Mouse (Mus musculus) adipose tissue, adult 10 weeks (tissue): ENCODE data around the gene Csnk2a1. TPM values are rescaled to one million over a fixed set of nuclear protein-coding genes. Genes with fewer than 3 reads are reported as not detected.

Source experiments
- polyA plus RNA-seq: library from polyadenylated mRNA; stranded (reverse); fragments of 350-450 nt; fragmentation: Illumina TruSeq; extraction: RNeasy Lipid Tissue Mini Kit (QIAGEN cat#74804); gene quantifications from one replicate; pipeline ENCODE4 v1.2.3, GENCODE M21; 2014; ENCODE audit warnings: low read depth, low replicate concordance

The Csnk2a1 gene
- polyA plus RNA-seq: 53.3 TPM

GRCm38 (mm10) chr2:152226248-152227050, at the start of gene Csnk2a1:
Gene Csnk2a1, plus strand, starts transcription at chr2:152226839.

GRCm38 (mm10) chr2:152293727-152294475, 67.3 kb downstream of the Csnk2a1 start, which contains the start of gene Tbc1d20:
Gene Tbc1d20, plus strand, starts transcription at chr2:152293828.

Other genes with a start within 250 kb of the Csnk2a1 start
- 14.3 TPM for gene Fam110a, start 246.6 kb upstream of the Csnk2a1 start, polyA plus RNA-seq
- 26.7 TPM for gene Slc52a3, start 230.3 kb upstream of the Csnk2a1 start, polyA plus RNA-seq
- 0.58 TPM for gene Scrt2, start 145.3 kb upstream of the Csnk2a1 start, polyA plus RNA-seq
- gene Srxn1, start 121.3 kb upstream of the Csnk2a1 start, polyA plus RNA-seq: 62.8 TPM
- gene Tcf15, start 83.3 kb upstream of the Csnk2a1 start, polyA plus RNA-seq: 6.0 TPM
- 64.9 TPM for gene Tbc1d20, start 67.0 kb downstream of the Csnk2a1 start, polyA plus RNA-seq
- gene Rbck1, start 105.8 kb downstream of the Csnk2a1 start, polyA plus RNA-seq: 61.0 TPM
- 3.1 TPM for gene Trib3, start 117.2 kb downstream of the Csnk2a1 start, polyA plus RNA-seq
- not detected for gene Nrsn2, start 149.8 kb downstream of the Csnk2a1 start, polyA plus RNA-seq
- 13.1 TPM for gene Sox12, start 171.2 kb downstream of the Csnk2a1 start, polyA plus RNA-seq
- gene Zcchc3, start 188.2 kb downstream of the Csnk2a1 start, polyA plus RNA-seq: 6.4 TPM
- 7.5 TPM for gene 6820408C15Rik, start 188.7 kb downstream of the Csnk2a1 start, polyA plus RNA-seq
- gene Defb23, start 237.8 kb downstream of the Csnk2a1 start, polyA plus RNA-seq: 773 TPM